Comparison of ENCODE assay signal across 8 mouse cellular contexts in the genomic region with DNA sequence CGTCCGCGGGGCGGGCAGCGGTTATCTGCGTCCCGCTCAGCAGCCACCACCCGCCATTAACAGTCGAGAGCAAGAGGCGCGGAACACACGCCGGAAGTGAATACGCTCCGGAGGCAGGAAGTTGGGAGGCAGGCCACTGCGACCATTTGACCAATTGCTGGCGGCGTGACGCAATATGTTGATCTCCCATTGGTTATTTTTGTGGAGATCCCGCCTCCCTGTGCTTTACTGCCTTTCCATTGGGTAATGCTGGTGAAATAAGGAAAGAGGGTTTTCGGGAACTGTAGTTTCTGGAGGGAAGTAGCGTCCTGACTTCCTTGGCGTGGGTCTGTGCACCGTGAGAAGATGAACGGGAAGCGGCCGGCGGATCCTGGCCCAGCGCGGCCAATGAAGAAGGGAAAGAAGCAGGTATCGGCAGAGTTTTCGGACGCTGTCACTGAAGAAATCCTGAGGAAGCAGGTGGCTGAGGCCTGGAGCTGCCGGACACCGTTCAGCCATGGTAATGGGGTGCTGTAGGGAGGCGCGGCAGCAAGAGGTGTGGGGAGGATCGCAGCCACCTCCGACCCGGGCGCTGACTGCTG. TPM values are rescaled to one million over a fixed set of nuclear protein-coding genes. Genes with fewer than 3 reads are reported as not detected.
A peak's percentile ranks its signal among the peaks of the same experiment; 100 is the strongest.
DNase-seq lines count a peak whose midpoint lies in the region; ATAC-seq lines count a peak whose summit lies in the region.

A gene (minus strand): TSS at position 88 of the 581 bp plus-strand sequence.
A gene (plus strand): TSS at position 255 of the 581 bp plus-strand sequence.

- peak; percentile 98 for DNase-seq in CD4-positive, CD25-positive, alpha-beta regulatory T cell, adult 2 months (ENCODE audit: low read depth, low spot score)
- DNase-seq in fat pad, adult 2 months (ENCODE audit: extremely low read depth, low read depth, low spot score), result peak; percentile 84
- peak; percentile 95 for DNase-seq in kidney, postnatal 10 days
- DNase-seq in natural killer cell, adult 2 months (ENCODE audit: low spot score in 2 of 2), result peak; percentile 94

- no peaks in the 10 kb centered on the region for H3K27me3 ChIP-seq in heart, embryonic 13.5 days (replicated peaks)
- H3K27me3 ChIP-seq in liver, embryonic 12.5 days (replicated peaks), result no peaks in the 10 kb centered on the region
- no peaks in the 10 kb centered on the region for H3K27me3 ChIP-seq in stomach, embryonic 15.5 days (replicated peaks)

- H3K4me3 ChIP-seq in brown adipose tissue, adult 24 weeks (ENCODE audit: insufficient read depth, low read depth, low read length), result peak within 1 kb of the TSS; percentile 95
- peak within 1 kb of the TSS; percentile 87 for H3K4me3 ChIP-seq in heart, embryonic 13.5 days
- peak within 1 kb of the TSS; percentile 81 for H3K4me3 ChIP-seq in liver, embryonic 12.5 days
- H3K4me3 ChIP-seq in stomach, embryonic 15.5 days (replicated peaks), result peak within 1 kb of the TSS; percentile 67

- peak within 1 kb of the TSS; percentile 86 for H3K9ac ChIP-seq in heart, embryonic 13.5 days
- peak within 1 kb of the TSS; percentile 78 for H3K9ac ChIP-seq in liver, embryonic 12.5 days
- peak within 1 kb of the TSS; percentile 70 for H3K9ac ChIP-seq in stomach, embryonic 15.5 days

- peak; percentile 97 for ATAC-seq in heart, embryonic 13.5 days (ENCODE audit: extremely low read depth, insufficient number of reproducible peaks, low FRiP score, low TSS enrichment)
- ATAC-seq in liver, embryonic 12.5 days, result peak; percentile 96
- ATAC-seq in stomach, embryonic 15.5 days (ENCODE audit: insufficient read depth, low FRiP score, low read depth), result peak; percentile 99

- H3K36me3 ChIP-seq in heart, embryonic 13.5 days, result peaks cover 10% of the 10 kb centered on the region
- H3K36me3 ChIP-seq in liver, embryonic 12.5 days, result peaks cover 17% of the 10 kb centered on the region
- H3K36me3 ChIP-seq in stomach, embryonic 15.5 days, result no peaks in the 10 kb centered on the region

- H3K27ac ChIP-seq in brown adipose tissue, adult 24 weeks (replicated peaks; ENCODE audit: low read depth, low read length), result peak within 1 kb of the TSS; percentile 54
- H3K27ac ChIP-seq in heart, embryonic 13.5 days (replicated peaks), result peak within 1 kb of the TSS; percentile 84
- H3K27ac ChIP-seq in liver, embryonic 12.5 days, result peak within 1 kb of the TSS; percentile 86
- H3K27ac ChIP-seq in stomach, embryonic 15.5 days, result peak within 1 kb of the TSS; percentile 83

- no peaks in the 10 kb centered on the region for H3K9me3 ChIP-seq in heart, embryonic 13.5 days
- no peaks in the 10 kb centered on the region for H3K9me3 ChIP-seq in liver, embryonic 12.5 days (replicated peaks)
- no peaks in the 10 kb centered on the region for H3K9me3 ChIP-seq in stomach, embryonic 15.5 days

- under 1% methylated on average over 34 of the region's 41 CpGs for WGBS in heart, embryonic 13.5 days
- under 1% methylated on average over 41 of the region's 41 CpGs for whole genome bisulfite sequencing in liver, embryonic 12.5 days (ENCODE audit: insufficient replicate concordance)
- under 1% methylated on average over 41 of the region's 41 CpGs for WGBS in stomach, embryonic 15.5 days

- peaks cover 7% of the 10 kb centered on the region for H3K4me1 ChIP-seq in brown adipose tissue, adult 24 weeks (ENCODE audit: control insufficient read depth, insufficient read depth, insufficient read length, low read length)
- peaks cover 42% of the 10 kb centered on the region for H3K4me1 ChIP-seq in heart, embryonic 13.5 days
- H3K4me1 ChIP-seq in liver, embryonic 12.5 days, result peaks cover 47% of the 10 kb centered on the region
- H3K4me1 ChIP-seq in stomach, embryonic 15.5 days, result peaks cover 10% of the 10 kb centered on the region

- peak within 1 kb of the TSS; percentile 94 for H3K4me2 ChIP-seq in heart, embryonic 13.5 days
- peak within 1 kb of the TSS; percentile 86 for H3K4me2 ChIP-seq in liver, embryonic 12.5 days
- H3K4me2 ChIP-seq in stomach, embryonic 15.5 days, result peak within 1 kb of the TSS; percentile 66

RNA-seq across cellular contexts. Expression of the first gene that starts in this region (rescaled TPM):
- polyA plus RNA-seq in brown adipose tissue, adult 24 weeks (2012; ENCODE audit: insufficient read depth, insufficient read length, missing spikeins), result 27.6 and 28.7 TPM in 2 replicates
- 73.6 and 74.6 TPM in 2 replicates for polyA plus RNA-seq in heart, embryonic 13.5 days (2015; fragmentation: Nextera tagmentation; extraction: Ambion mirVana)
- 100 and 102 TPM in 2 replicates for polyA plus RNA-seq in liver, embryonic 12.5 days (2016; fragmentation: Nextera tagmentation; extraction: Ambion mirVana)
- polyA plus RNA-seq in stomach, embryonic 15.5 days (2015; fragmentation: Nextera tagmentation; extraction: Ambion mirVana), result 103 and 106 TPM in 2 replicates

RNA-seq across cellular contexts. Expression of the second gene that starts in this region (rescaled TPM):
- 6.5 and 11.2 TPM in 2 replicates for polyA plus RNA-seq in brown adipose tissue, adult 24 weeks (2012; ENCODE audit: insufficient read depth, insufficient read length, missing spikeins)
- 9.2 TPM in 2 replicates for polyA plus RNA-seq in heart, embryonic 13.5 days (2015; fragmentation: Nextera tagmentation; extraction: Ambion mirVana)
- polyA plus RNA-seq in liver, embryonic 12.5 days (2016; fragmentation: Nextera tagmentation; extraction: Ambion mirVana), result 7.2 and 8.2 TPM in 2 replicates
- 13.2 and 14.2 TPM in 2 replicates for polyA plus RNA-seq in stomach, embryonic 15.5 days (2015; fragmentation: Nextera tagmentation; extraction: Ambion mirVana)

Comparison
In these comparisons a context has a peak if more than half of its experiments do, and no peak if none do; other contexts are left out.
1. Peak in every context shown above with its lines: DNase-seq, ATAC-seq, H3K4me3 ChIP-seq and H3K27ac ChIP-seq.